Mouse (Mus musculus) ovary, postnatal 36 days (tissue): ENCODE measurements around the gene Safb2.

Source experiments
- DNase-seq: peaks from one replicate; pipeline ENCODE4 v3.0.0; 2022; ENCODE audit warnings: low spot score, mixed read lengths

The Safb2 gene

GRCm38 (mm10) chr17:56609452-56610171 is 25.2 kb upstream of the Safb2 start, which contains the start of gene 2410015M20Rik:
TSS of gene 2410015M20Rik (minus strand) at chr17:56609771.
- peak; percentile 90 for DNase-seq

GRCm38 (mm10) chr17:56608699-56609098 is 24.3 kb upstream of the Safb2 start:
- DNase-seq, result no peak

- no peak for DNase-seq
Observed at GRCm38 (mm10) chr17:56607521-56608062, 23.2 kb upstream of the Safb2 start.

- DNase-seq, result no peak
Observed at GRCm38 (mm10) chr17:56605431-56605830, 21.0 kb upstream of the Safb2 start.

- no peak for DNase-seq
Observed at GRCm38 (mm10) chr17:56604422-56604821, 20.0 kb upstream of the Safb2 start.

- DNase-seq, result no peak
Observed at GRCm38 (mm10) chr17:56604070-56604380, 19.6 kb upstream of the Safb2 start.

- no peak for DNase-seq
Observed at GRCm38 (mm10) chr17:56603186-56604069, 19.0 kb upstream of the Safb2 start.

GRCm38 (mm10) chr17:56593527-56594271 is 9.3 kb upstream of the Safb2 start:
- no peak for DNase-seq

- no peak for DNase-seq
Observed at GRCm38 (mm10) chr17:56592553-56592952, 8.2 kb upstream of the Safb2 start.

- no peak for DNase-seq
Observed at GRCm38 (mm10) chr17:56588921-56589320, 4.5 kb upstream of the Safb2 start.

- no peak for DNase-seq
Observed at GRCm38 (mm10) chr17:56587773-56588172, 3.4 kb upstream of the Safb2 start.

GRCm38 (mm10) chr17:56585171-56585821 is 911 bp upstream of the Safb2 start:
- peak; percentile 65 for DNase-seq

GRCm38 (mm10) chr17:56583611-56584256 is 651 bp downstream of the Safb2 start:
- peak; percentile 43 for DNase-seq

- no peak for DNase-seq
Observed at GRCm38 (mm10) chr17:56583071-56583470, 1.3 kb downstream of the Safb2 start.

- DNase-seq, result no peak
Observed at GRCm38 (mm10) chr17:56572939-56573338, 11.4 kb downstream of the Safb2 start.

- DNase-seq, result no peak
Observed at GRCm38 (mm10) chr17:56572154-56572553, 12.2 kb downstream of the Safb2 start.

GRCm38 (mm10) chr17:56570287-56570686 is 14.1 kb downstream of the Safb2 start:
- DNase-seq, result no peak

- no peak for DNase-seq
Observed at GRCm38 (mm10) chr17:56567370-56567769, 17.0 kb downstream of the Safb2 start.

- no peak for DNase-seq
Observed at GRCm38 (mm10) chr17:56566918-56567317, 17.5 kb downstream of the Safb2 start.

- no peak for DNase-seq
Observed at GRCm38 (mm10) chr17:56566293-56566692, 18.1 kb downstream of the Safb2 start.

- DNase-seq, result no peak
Observed at GRCm38 (mm10) chr17:56561866-56562265, 22.5 kb downstream of the Safb2 start.
